9 mouse cellular contexts compared by ENCODE assay signal in genomic region chr10:122447275-122447674, GRCm38 (mm10). TPM values are rescaled to one million over a fixed set of nuclear protein-coding genes. Genes with fewer than 3 reads are reported as not detected.
DNase-seq lines count a peak whose midpoint lies in the region; ATAC-seq and TF ChIP-seq lines count a peak whose summit lies in the region.
"Had no signal": no experiment of that assay in that cellular context is flagged by ENCODE, and none has a peak within 500 bp of the region (broad histone marks: within the 10 kb centered on the region; RNA-seq: fewer than 3 reads in every experiment).

No protein-coding gene starts in this region.

- no peaks in the 10 kb centered on the region for H3K27me3 ChIP-seq in C2C12 (ENCODE audit: control insufficient read depth, insufficient read depth, insufficient read length)

- TF ChIP-seq CTCF in C2C12 (IDR thresholded peaks at IDR 0.05; ENCODE audit: control insufficient read depth, insufficient read depth, insufficient read length) = peak; percentile 16
- peak; percentile 72 for TF ChIP-seq CTCF in layer of hippocampus, adult 2 months (conservative IDR thresholded peaks at IDR 0.05)

- DNase-seq in R1 (ENCODE audit: low read depth, low spot score) = peak; percentile 88
- DNase-seq in gonadal fat pad, adult 2 months (ENCODE audit: low read depth) = peak; percentile 49
- peak; percentile 53 to 74 for DNase-seq in layer of hippocampus, adult 2 months (ENCODE audit: low spot score in 2 of 2)
- DNase-seq in lung, postnatal 10 days = peak; percentile 84
- DNase-seq in right cerebral cortex, postnatal 10 days (ENCODE audit: low spot score in 2 of 2) = peak; percentile 62 to 87
- peak; percentile 28 to 75 for DNase-seq in urinary bladder, postnatal 4 days (ENCODE audit: low spot score in 2 of 2)

- ATAC-seq in common myeloid progenitor, adult 5-6 weeks (replicated peaks; ENCODE audit: low read depth, poor library complexity, severe bottlenecking) = peak; percentile 52; the same call in 1 of the 2 replicates

- H3ac ChIP-seq in C2C12 (ENCODE audit: control insufficient read depth, insufficient read length, low read depth) = no peak overlapping the region

- no peak overlapping the region for H3K4me3 ChIP-seq in C2C12 (ENCODE audit: insufficient read depth, poor library complexity, severe bottlenecking)
- H3K4me3 ChIP-seq in layer of hippocampus, adult 2 months = no peak overlapping the region

- H3K79me2 ChIP-seq in C2C12 (ENCODE audit: control insufficient read depth, insufficient read depth) = no peaks in the 10 kb centered on the region

- no peaks in the 10 kb centered on the region for H3K79me3 ChIP-seq in C2C12 (ENCODE audit: low read depth)

- no peaks in the 10 kb centered on the region for H3K36me3 ChIP-seq in C2C12 (ENCODE audit: control insufficient read depth, insufficient read depth)
- H3K36me3 ChIP-seq: heart, embryonic 13.5 days had no signal

- no peak overlapping the region for H3K27ac ChIP-seq in layer of hippocampus, adult 2 months
- H3K27ac ChIP-seq: heart, embryonic 13.5 days had no signal

TF ChIP-seq in C2C12, 6 proteins besides CTCF, POLR2A, EP300 and RAD21:
- TF ChIP-seq FOSL1 (IDR thresholded peaks at IDR 0.05; ENCODE audit: insufficient read depth, low read length, poor library complexity, severe bottlenecking) = no peak
- no peak for TF ChIP-seq MAX (IDR thresholded peaks at IDR 0.05)
TF ChIP-seq in C2C12: peak in this region for 0.

RNA-seq across cellular contexts. Expression of gene Avpr1a, which starts 1.0 kb away (rescaled TPM):
- polyA plus RNA-seq in C2C12 (2012; fragmentation: generic; extraction: Trizol) = 7.1 TPM
- 0.09 TPM in 1 of 2 replicates, not detected in the other for total RNA-seq in common myeloid progenitor, adult 5-6 weeks (2017)
- polyA plus RNA-seq in gonadal fat pad, adult 2 months (2012; rRNA removed) = 5.5 and 6.3 TPM in 2 replicates
- under 1 TPM; 0.39 to 0.67 TPM for total RNA-seq in layer of hippocampus, adult 2 months (2021)
